Mouse (Mus musculus): ENCODE measurements at regions not wholly inside any gene's neighbourhood (a gene's known extent, or its start where the extent isn't known, plus 50 kb on each side); places are given as distances from the start of the nearest gene placed in this dataset.

DNA sequence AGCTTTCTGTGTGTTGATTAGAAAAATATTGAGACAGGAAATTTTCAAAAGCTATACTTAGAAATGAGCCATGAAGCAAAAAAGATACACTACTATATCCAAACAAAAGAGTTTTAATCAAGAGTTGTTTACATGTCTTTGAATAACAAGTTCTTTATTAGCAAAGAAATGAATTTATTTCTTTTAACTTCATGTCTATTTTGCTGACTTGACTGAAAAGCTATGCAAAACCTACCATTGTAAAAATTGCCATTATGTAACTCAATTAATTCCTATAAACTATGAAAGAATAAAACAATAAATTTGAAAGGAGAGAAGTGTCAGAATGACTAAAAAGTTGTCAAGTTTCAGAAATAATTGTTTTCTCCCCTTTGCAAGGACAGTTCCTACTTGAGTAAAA lies 1358.6 kb downstream of the Tbl1xr1 start:
- Histone ChIP-seq H3K36me3 (ENCODE audit: insufficient read depth, low read length) (no peaks in the 10 kb centered on the region), H3K27me3 (ENCODE audit: insufficient read depth, low read length) (no peaks in the 10 kb centered on the region), H3K4me3 (replicated peaks; ENCODE audit: low read length) (no peak overlapping the region), H3K4me1 (replicated peaks; ENCODE audit: low read depth, low read length) (no peaks in the 10 kb centered on the region), H3K9me3 (ENCODE audit: low read length) (no peaks in the 10 kb centered on the region)
- TF ChIP-seq CTCF (conservative IDR thresholded peaks at IDR 0.05; ENCODE audit: low read length) (no peak), NANOG (IDR thresholded peaks at IDR 0.05; ENCODE audit: borderline replicate concordance, low read length) (no peak), POU5F1 (IDR thresholded peaks at IDR 0.05; ENCODE audit: borderline replicate concordance, low read length) (no peak)

DNA sequence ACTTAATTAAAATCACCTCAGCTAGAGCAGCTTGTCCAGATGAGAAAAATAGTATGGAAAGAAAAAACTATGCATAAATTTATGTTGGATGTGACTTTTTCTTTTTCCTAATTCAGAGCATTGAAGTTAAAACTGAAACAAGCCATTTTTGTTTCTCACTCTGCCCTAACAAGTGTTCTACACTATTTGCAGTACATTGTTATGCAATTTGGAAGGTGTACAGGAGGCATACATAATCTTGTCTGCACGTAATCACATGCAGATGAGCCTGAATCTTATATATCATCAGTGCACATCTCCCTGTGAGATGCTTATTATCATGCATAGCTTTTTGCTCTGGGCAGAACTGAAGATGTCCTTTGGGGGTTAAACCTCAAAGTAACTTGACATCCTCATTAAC lies 1381.3 kb downstream of the Tbl1xr1 start:
- no peaks in the 10 kb centered on the region for H3K9me3 ChIP-seq (ENCODE audit: low read length)
- H3K4me3 ChIP-seq (replicated peaks; ENCODE audit: low read length): no peak overlapping the region
- no peaks in the 10 kb centered on the region for H3K36me3 ChIP-seq (ENCODE audit: insufficient read depth, low read length)
- H3K27me3 ChIP-seq (ENCODE audit: insufficient read depth, low read length): no peaks in the 10 kb centered on the region
- peak; percentile 36; the same call in 1 of the 2 replicates for TF ChIP-seq NANOG (IDR thresholded peaks at IDR 0.05; ENCODE audit: borderline replicate concordance, low read length)
- TF ChIP-seq POU5F1 (IDR thresholded peaks at IDR 0.05; ENCODE audit: borderline replicate concordance, low read length): peak; percentile 85
- TF ChIP-seq CTCF (conservative IDR thresholded peaks at IDR 0.05; ENCODE audit: low read length): no peak
- H3K4me1 ChIP-seq (replicated peaks; ENCODE audit: low read depth, low read length): peaks cover 8% of the 10 kb centered on the region; the same call in 1 of the 2 replicates

- Histone ChIP-seq H3K36me3 (ENCODE audit: insufficient read depth, low read length) (no peaks in the 10 kb centered on the region), H3K4me1 (replicated peaks; ENCODE audit: low read depth, low read length) (no peaks in the 10 kb centered on the region), H3K4me3 (replicated peaks; ENCODE audit: low read length) (no peak overlapping the region), H3K27me3 (ENCODE audit: insufficient read depth, low read length) (no peaks in the 10 kb centered on the region), H3K9me3 (ENCODE audit: low read length) (no peaks in the 10 kb centered on the region)
- TF ChIP-seq NANOG (IDR thresholded peaks at IDR 0.05; ENCODE audit: borderline replicate concordance, low read length) (no peak), CTCF (conservative IDR thresholded peaks at IDR 0.05; ENCODE audit: low read length) (no peak), POU5F1 (IDR thresholded peaks at IDR 0.05; ENCODE audit: borderline replicate concordance, low read length) (no peak)
Measured at GRCm38 (mm10) chr3:23499889-23500288, 1423.4 kb downstream of the Tbl1xr1 start.

DNA sequence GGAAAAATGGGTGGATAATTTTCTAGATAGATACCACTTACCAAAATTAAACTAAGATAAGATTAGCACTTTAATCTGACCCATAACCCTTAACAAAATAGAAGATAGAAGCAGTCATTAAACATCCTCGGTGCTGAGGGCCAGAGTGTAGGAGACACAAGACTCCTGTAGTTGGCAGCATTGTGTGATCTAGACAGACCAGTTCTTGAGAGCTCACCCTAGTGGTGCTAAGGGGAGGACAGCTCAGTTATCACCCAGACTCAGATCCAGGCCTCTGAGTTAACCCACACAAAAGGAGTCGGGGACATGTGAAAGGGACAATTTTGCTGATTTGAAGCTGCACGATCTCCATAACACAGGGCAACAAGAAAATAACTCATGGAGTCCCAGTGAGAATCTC lies 1471.1 kb downstream of the Tbl1xr1 start:
- no peak overlapping the region for H3K4me3 ChIP-seq (replicated peaks; ENCODE audit: low read length)
- no peaks in the 10 kb centered on the region for H3K27me3 ChIP-seq (ENCODE audit: insufficient read depth, low read length)
- no peaks in the 10 kb centered on the region for H3K36me3 ChIP-seq (ENCODE audit: insufficient read depth, low read length)
- TF ChIP-seq CTCF (conservative IDR thresholded peaks at IDR 0.05; ENCODE audit: low read length) (peak; percentile 37), NANOG (IDR thresholded peaks at IDR 0.05; ENCODE audit: borderline replicate concordance, low read length) (no peak)
- H3K9me3 ChIP-seq (ENCODE audit: low read length): no peaks in the 10 kb centered on the region
- no peaks in the 10 kb centered on the region for H3K4me1 ChIP-seq (replicated peaks; ENCODE audit: low read depth, low read length)

GRCm38 (mm10) chr3:23564340-23564739 lies 1487.9 kb downstream of the Tbl1xr1 start:
- no peaks in the 10 kb centered on the region for H3K36me3 ChIP-seq (ENCODE audit: insufficient read depth, low read length)
- no peak for TF ChIP-seq NANOG (IDR thresholded peaks at IDR 0.05; ENCODE audit: borderline replicate concordance, low read length)
- no peak for TF ChIP-seq POU5F1 (IDR thresholded peaks at IDR 0.05; ENCODE audit: borderline replicate concordance, low read length)
- TF ChIP-seq CTCF (conservative IDR thresholded peaks at IDR 0.05; ENCODE audit: low read length): no peak
- peaks cover 22% of the 10 kb centered on the region for H3K9me3 ChIP-seq (ENCODE audit: low read length)
- no peak overlapping the region for H3K4me3 ChIP-seq (replicated peaks; ENCODE audit: low read length)
- H3K4me1 ChIP-seq (replicated peaks; ENCODE audit: low read depth, low read length): no peaks in the 10 kb centered on the region
- no peaks in the 10 kb centered on the region for H3K27me3 ChIP-seq (ENCODE audit: insufficient read depth, low read length)

DNA sequence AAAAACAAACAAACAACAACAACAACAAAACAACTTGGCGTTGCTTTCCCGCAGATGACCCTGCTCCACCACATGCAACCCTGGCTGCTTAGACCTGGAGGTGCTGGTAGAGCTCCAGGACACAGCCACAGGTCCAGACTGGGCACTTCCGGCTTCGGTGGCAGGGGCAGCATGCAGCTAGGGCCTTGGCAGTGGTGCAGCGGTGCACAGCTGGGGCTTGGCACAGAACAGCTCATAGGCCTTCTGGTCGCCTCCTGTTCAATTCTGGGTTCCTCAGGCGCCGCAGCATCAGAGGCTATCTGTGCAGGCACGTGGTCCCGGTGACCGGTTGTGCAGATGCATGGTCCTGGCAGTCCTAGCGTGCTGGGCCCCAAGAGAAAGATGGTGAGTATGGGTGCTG lies 1492.4 kb downstream of the Tbl1xr1 start:
- no peak overlapping the region for H3K4me3 ChIP-seq (replicated peaks; ENCODE audit: low read length)
- no peaks in the 10 kb centered on the region for H3K36me3 ChIP-seq (ENCODE audit: insufficient read depth, low read length)
- H3K9me3 ChIP-seq (ENCODE audit: low read length): peaks cover 58% of the 10 kb centered on the region
- H3K27me3 ChIP-seq (ENCODE audit: insufficient read depth, low read length): no peaks in the 10 kb centered on the region
- H3K4me1 ChIP-seq (replicated peaks; ENCODE audit: low read depth, low read length): no peaks in the 10 kb centered on the region
- no peak for TF ChIP-seq POU5F1 (IDR thresholded peaks at IDR 0.05; ENCODE audit: borderline replicate concordance, low read length)
- TF ChIP-seq NANOG (IDR thresholded peaks at IDR 0.05; ENCODE audit: borderline replicate concordance, low read length): no peak
- TF ChIP-seq CTCF (conservative IDR thresholded peaks at IDR 0.05; ENCODE audit: low read length): no peak

DNA sequence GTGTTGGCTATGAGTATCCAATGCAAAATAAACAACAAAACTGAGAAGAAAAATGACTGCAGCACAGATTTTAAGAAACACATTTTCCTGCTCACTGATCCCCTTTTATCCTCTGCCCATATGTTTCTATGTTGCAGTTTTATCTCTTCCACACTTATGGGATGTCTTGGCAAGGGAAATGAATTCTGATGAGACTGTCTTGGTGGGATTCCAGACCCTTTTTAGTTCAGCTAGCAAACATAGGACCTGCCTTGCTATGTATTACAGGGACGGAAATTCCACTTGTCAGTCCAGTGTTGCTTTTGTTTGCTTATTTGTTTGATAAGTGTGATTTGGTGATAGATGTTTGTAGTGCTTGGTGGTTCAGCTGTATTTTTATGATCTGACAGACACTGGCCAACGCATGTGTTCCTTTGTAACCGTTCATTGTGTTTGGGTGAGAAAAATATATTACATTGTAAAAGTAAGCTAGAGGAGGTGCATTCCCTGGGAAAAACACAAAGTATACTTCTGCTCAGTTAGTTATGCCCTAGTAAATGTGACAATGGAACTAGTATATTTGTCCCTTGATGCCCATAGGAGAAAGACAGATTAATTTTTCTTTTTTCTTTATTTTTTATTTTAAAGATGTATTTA lies 1516.2 kb downstream of the Tbl1xr1 start:
- TF ChIP-seq POU5F1 (IDR thresholded peaks at IDR 0.05; ENCODE audit: borderline replicate concordance, low read length) (no peak), CTCF (conservative IDR thresholded peaks at IDR 0.05; ENCODE audit: low read length) (no peak), NANOG (IDR thresholded peaks at IDR 0.05; ENCODE audit: borderline replicate concordance, low read length) (no peak)

GRCm38 (mm10) chr3:23601469-23601868 lies 1525.0 kb downstream of the Tbl1xr1 start:
- TF ChIP-seq CTCF (conservative IDR thresholded peaks at IDR 0.05; ENCODE audit: low read length) (no peak), POU5F1 (IDR thresholded peaks at IDR 0.05; ENCODE audit: borderline replicate concordance, low read length) (no peak), NANOG (IDR thresholded peaks at IDR 0.05; ENCODE audit: borderline replicate concordance, low read length) (no peak)
- H3K4me3 ChIP-seq (replicated peaks; ENCODE audit: low read length): no peak overlapping the region
- no peaks in the 10 kb centered on the region for H3K27me3 ChIP-seq (ENCODE audit: insufficient read depth, low read length)
- H3K9me3 ChIP-seq (ENCODE audit: low read length): peaks cover 6% of the 10 kb centered on the region
- H3K36me3 ChIP-seq (ENCODE audit: insufficient read depth, low read length): no peaks in the 10 kb centered on the region
- no peaks in the 10 kb centered on the region for H3K4me1 ChIP-seq (replicated peaks; ENCODE audit: low read depth, low read length)

More for the DNA sequence above, 1516.2 kb downstream of the Tbl1xr1 start:
- H3K36me3 ChIP-seq (ENCODE audit: insufficient read depth, low read length): no peaks in the 10 kb centered on the region
- H3K4me3 ChIP-seq (replicated peaks; ENCODE audit: low read length): no peak overlapping the region
- no peaks in the 10 kb centered on the region for H3K27me3 ChIP-seq (ENCODE audit: insufficient read depth, low read length)
- H3K4me1 ChIP-seq (replicated peaks; ENCODE audit: low read depth, low read length): no peaks in the 10 kb centered on the region
- H3K9me3 ChIP-seq (ENCODE audit: low read length): no peaks in the 10 kb centered on the region

DNA sequence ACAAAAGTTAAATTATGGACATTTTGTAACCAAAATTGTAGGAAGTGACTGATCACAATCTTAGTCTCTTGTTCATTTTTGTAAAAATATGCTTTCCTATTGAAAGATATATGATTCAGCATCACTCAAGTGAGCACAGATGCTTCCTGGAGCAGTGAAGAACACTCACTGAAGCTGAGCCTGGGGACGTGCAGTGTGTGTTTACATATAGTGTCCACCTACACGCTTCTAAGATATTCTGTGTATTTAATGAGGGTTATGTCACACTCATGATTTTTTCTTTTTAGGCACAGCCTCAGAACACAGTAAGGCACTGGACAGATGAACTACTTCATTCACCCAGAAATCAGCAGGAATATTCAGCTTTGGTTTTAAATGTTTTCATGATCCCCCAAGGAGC lies 1533.6 kb downstream of the Tbl1xr1 start:
- no peak for TF ChIP-seq CTCF (conservative IDR thresholded peaks at IDR 0.05; ENCODE audit: low read length)
- no peak for TF ChIP-seq NANOG (IDR thresholded peaks at IDR 0.05; ENCODE audit: borderline replicate concordance, low read length)
- TF ChIP-seq POU5F1 (IDR thresholded peaks at IDR 0.05; ENCODE audit: borderline replicate concordance, low read length): no peak
- Histone ChIP-seq H3K4me3 (replicated peaks; ENCODE audit: low read length) (no peak overlapping the region), H3K4me1 (replicated peaks; ENCODE audit: low read depth, low read length) (no peaks in the 10 kb centered on the region), H3K36me3 (ENCODE audit: insufficient read depth, low read length) (no peaks in the 10 kb centered on the region), H3K27me3 (ENCODE audit: insufficient read depth, low read length) (no peaks in the 10 kb centered on the region), H3K9me3 (ENCODE audit: low read length) (no peaks in the 10 kb centered on the region)

All from E14TG2a.4 (cell line).